Mouse (Mus musculus) bone marrow, adult 2 months (tissue): ENCODE results near the gene Grip1.

Experiments
- CTCF ChIP-seq: fragments of 200-500 bp; IDR thresholded peaks from 2 replicates; pipeline ENCODE4 v1.5.1; 2011; ENCODE audit warnings: low read length, control low read depth; ENCODE audit not compliant: control insufficient read depth, insufficient read depth
- POLR2A ChIP-seq: fragments of 200-500 bp; IDR thresholded peaks from 2 replicates; pipeline ENCODE4 v1.6.1; 2011; ENCODE audit warnings: low read depth, mild to moderate bottlenecking, control low read depth, low read length, borderline replicate concordance; ENCODE audit not compliant: control insufficient read depth

- TF ChIP-seq CTCF: no peak
- TF ChIP-seq POLR2A: no peak
Observed at GRCm38 (mm10) chr10:119816001-119816400, 362.4 kb downstream of the Grip1 start.
